25 mouse cellular contexts compared by ENCODE assay signal in the genomic region with DNA sequence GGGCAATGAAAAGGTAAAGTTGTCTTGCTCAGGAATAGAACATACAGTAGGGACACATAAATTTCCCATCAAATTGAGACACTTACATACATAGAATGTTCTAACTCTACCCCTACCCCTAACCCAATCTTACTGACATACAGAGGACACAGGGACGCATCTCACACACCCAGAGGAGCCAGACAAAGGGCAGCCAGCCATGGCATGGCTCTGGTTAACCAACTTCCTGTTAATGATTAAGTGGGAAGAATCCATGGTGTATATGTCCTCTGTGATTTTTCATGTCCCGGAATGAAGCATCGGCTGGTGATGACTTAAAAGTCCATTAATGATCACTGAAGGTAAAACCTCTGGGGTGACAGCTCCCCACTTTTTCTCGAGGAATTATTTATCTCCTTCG.
DNase-seq lines count a peak whose midpoint lies in the region; ATAC-seq and TF ChIP-seq lines count a peak whose summit lies in the region.
"Had no signal": no experiment of that assay in that cellular context is flagged by ENCODE, and none has a peak within 500 bp of the region (broad histone marks: within the 10 kb centered on the region; RNA-seq: fewer than 3 reads in every experiment).

No protein-coding gene starts in this region.

- H3K4me1 ChIP-seq in kidney, adult 2 months (ENCODE audit: control insufficient read depth, insufficient read depth, low read length) = no peaks in the 10 kb centered on the region
- H3K4me1 ChIP-seq in kidney, embryonic 15.5 days = no peaks in the 10 kb centered on the region
- no peaks in the 10 kb centered on the region for H3K4me1 ChIP-seq in kidney, embryonic 14.5 days (ENCODE audit: control insufficient read depth, insufficient read depth, low read length)
- H3K4me1 ChIP-seq in kidney, postnatal 0 days (replicated peaks; ENCODE audit: insufficient read depth, low read length) = no peaks in the 10 kb centered on the region
- H3K4me1 ChIP-seq in neural tube, embryonic 14.5 days (ENCODE audit: control insufficient read depth, insufficient read depth, low read length) = no peaks in the 10 kb centered on the region
- H3K4me1 ChIP-seq in neural tube, embryonic 15.5 days = no peaks in the 10 kb centered on the region
- H3K4me1 ChIP-seq: embryonic facial prominence, embryonic 10.5 days; embryonic facial prominence, embryonic 12.5 days; forebrain, embryonic 13.5 days had no signal

- H3K27ac ChIP-seq in kidney, adult 2 months (ENCODE audit: insufficient read depth, low read depth, low read length) = no peak overlapping the region
- no peak overlapping the region for H3K27ac ChIP-seq in kidney, embryonic 15.5 days
- H3K27ac ChIP-seq in kidney, embryonic 14.5 days (ENCODE audit: low read depth, low read length) = no peak overlapping the region
- H3K27ac ChIP-seq in kidney, postnatal 0 days = no peak overlapping the region
- H3K27ac ChIP-seq in neural tube, embryonic 14.5 days (ENCODE audit: low read depth, low read length) = no peak overlapping the region
- no peak overlapping the region for H3K27ac ChIP-seq in neural tube, embryonic 15.5 days (replicated peaks)
- H3K27ac ChIP-seq: embryonic facial prominence, embryonic 10.5 days; embryonic facial prominence, embryonic 12.5 days; forebrain, embryonic 13.5 days had no signal

- no peaks in the 10 kb centered on the region for H3K27me3 ChIP-seq in kidney, adult 2 months (replicated peaks; ENCODE audit: control insufficient read depth, insufficient read depth, low read length)
- no peaks in the 10 kb centered on the region for H3K27me3 ChIP-seq in kidney, embryonic 15.5 days
- H3K27me3 ChIP-seq in kidney, embryonic 14.5 days (ENCODE audit: control insufficient read depth, insufficient read depth, low read length) = no peaks in the 10 kb centered on the region
- H3K27me3 ChIP-seq in kidney, postnatal 0 days (ENCODE audit: insufficient read depth, low read length) = no peaks in the 10 kb centered on the region
- H3K27me3 ChIP-seq in neural tube, embryonic 14.5 days (ENCODE audit: control insufficient read depth, insufficient read depth, low read length) = no peaks in the 10 kb centered on the region
- no peaks in the 10 kb centered on the region for H3K27me3 ChIP-seq in neural tube, embryonic 15.5 days (replicated peaks)
- H3K27me3 ChIP-seq: CH12.LX; embryonic facial prominence, embryonic 12.5 days; forebrain, embryonic 13.5 days; Patski had no signal

- no peaks in the 10 kb centered on the region for H3K9me3 ChIP-seq in kidney, embryonic 15.5 days (replicated peaks)
- no peaks in the 10 kb centered on the region for H3K9me3 ChIP-seq in kidney, embryonic 14.5 days (ENCODE audit: control insufficient read depth, low read length)
- no peaks in the 10 kb centered on the region for H3K9me3 ChIP-seq in kidney, postnatal 0 days (replicated peaks; ENCODE audit: low read length)
- H3K9me3 ChIP-seq in neural tube, embryonic 14.5 days (ENCODE audit: control insufficient read depth, low read length) = no peaks in the 10 kb centered on the region
- no peaks in the 10 kb centered on the region for H3K9me3 ChIP-seq in neural tube, embryonic 15.5 days (replicated peaks)
- H3K9me3 ChIP-seq: embryonic facial prominence, embryonic 10.5 days; embryonic facial prominence, embryonic 12.5 days; forebrain, embryonic 13.5 days had no signal

- DNase-seq in kidney, adult 2 months = peak; percentile 24
- DNase-seq in kidney, adult 8-10 months = no peak
- no peak for DNase-seq in kidney, postnatal 0 days (ENCODE audit: low spot score)
- no peak for DNase-seq in kidney, postnatal 14 days
- DNase-seq: adrenal gland, adult 8-10 months; adrenal gland, postnatal 14 days; adrenal gland, postnatal 36 days; B cell, adult 2 months; cerebellum, adult 11-12 months; cerebellum, adult 2 months; cerebellum, adult 9-10 months; cerebellum, postnatal 10 days; cerebellum, postnatal 25 days had no signal

- 38% methylated on average over 5 of the region's 5 CpGs for WGBS in kidney, adult 2 months
- 73% methylated on average over 5 of the region's 5 CpGs for WGBS in kidney, embryonic 15.5 days
- 73% methylated on average over 5 of the region's 5 CpGs for WGBS in kidney, embryonic 14.5 days
- 64% methylated on average over 5 of the region's 5 CpGs for WGBS in kidney, postnatal 0 days
- 52% methylated on average over 5 of the region's 5 CpGs for WGBS in neural tube, embryonic 14.5 days
- 44% methylated on average over 5 of the region's 5 CpGs for WGBS in neural tube, embryonic 15.5 days

- H3K9ac ChIP-seq in kidney, embryonic 15.5 days = no peak overlapping the region
- H3K9ac ChIP-seq in kidney, embryonic 14.5 days (ENCODE audit: low read depth, low read length) = no peak overlapping the region
- no peak overlapping the region for H3K9ac ChIP-seq in kidney, postnatal 0 days (ENCODE audit: low read depth, low read length)
- no peak overlapping the region for H3K9ac ChIP-seq in neural tube, embryonic 14.5 days (replicated peaks; ENCODE audit: low read depth, low read length)
- H3K9ac ChIP-seq in neural tube, embryonic 15.5 days (replicated peaks) = no peak overlapping the region
- H3K9ac ChIP-seq: embryonic facial prominence, embryonic 12.5 days; forebrain, embryonic 13.5 days had no signal

- no peaks in the 10 kb centered on the region for H3K36me3 ChIP-seq in kidney, adult 2 months (ENCODE audit: control insufficient read depth, insufficient read depth, low read length)
- H3K36me3 ChIP-seq in kidney, embryonic 15.5 days = no peaks in the 10 kb centered on the region
- no peaks in the 10 kb centered on the region for H3K36me3 ChIP-seq in kidney, embryonic 14.5 days (ENCODE audit: control insufficient read depth, insufficient read depth, low read length)
- no peaks in the 10 kb centered on the region for H3K36me3 ChIP-seq in kidney, postnatal 0 days (ENCODE audit: insufficient read depth, low read length)
- H3K36me3 ChIP-seq in neural tube, embryonic 14.5 days (ENCODE audit: control insufficient read depth, insufficient read depth, low read length) = no peaks in the 10 kb centered on the region
- H3K36me3 ChIP-seq in neural tube, embryonic 15.5 days = no peaks in the 10 kb centered on the region
- H3K36me3 ChIP-seq: embryonic facial prominence, embryonic 10.5 days; embryonic facial prominence, embryonic 12.5 days; G1E had no signal

- peak; percentile 88; the same call in 1 of the 2 replicates for ATAC-seq in kidney, embryonic 15.5 days (replicated peaks; ENCODE audit: low FRiP score)
- no peak for ATAC-seq in kidney, embryonic 14.5 days (ENCODE audit: low FRiP score, low TSS enrichment)
- ATAC-seq in kidney, postnatal 0 days (replicated peaks; ENCODE audit: low FRiP score, low read depth) = peak; percentile 79
- peak; percentile 44; the same call in 1 of the 2 replicates for ATAC-seq in neural tube, embryonic 14.5 days (ENCODE audit: low read depth)
- ATAC-seq in neural tube, embryonic 15.5 days (ENCODE audit: low FRiP score) = no peak
- ATAC-seq: activated CD4-positive, CD25-positive, alpha-beta regulatory T cell, adult 4 months; CD4-positive, CD25-positive, alpha-beta regulatory T cell, adult 4 months; forebrain, embryonic 13.5 days; Patski had no signal

- no peak overlapping the region for H3K4me3 ChIP-seq in kidney, adult 2 months (ENCODE audit: insufficient read depth, low read depth, low read length)
- H3K4me3 ChIP-seq in kidney, embryonic 15.5 days (replicated peaks) = no peak overlapping the region
- no peak overlapping the region for H3K4me3 ChIP-seq in kidney, embryonic 14.5 days (ENCODE audit: low read length)
- no peak overlapping the region for H3K4me3 ChIP-seq in kidney, postnatal 0 days (replicated peaks; ENCODE audit: low read depth, low read length)
- no peak overlapping the region for H3K4me3 ChIP-seq in neural tube, embryonic 14.5 days (ENCODE audit: low read depth, low read length)
- no peak overlapping the region for H3K4me3 ChIP-seq in neural tube, embryonic 15.5 days (replicated peaks)
- H3K4me3 ChIP-seq: embryonic facial prominence, embryonic 10.5 days; embryonic facial prominence, embryonic 12.5 days; forebrain, embryonic 13.5 days had no signal

- TF ChIP-seq POLR2A in kidney, adult 2 months (IDR thresholded peaks at IDR 0.05; ENCODE audit: low read depth, low read length) = no peak

- H3K4me2 ChIP-seq in kidney, embryonic 15.5 days = no peak overlapping the region
- no peak overlapping the region for H3K4me2 ChIP-seq in kidney, embryonic 14.5 days (replicated peaks; ENCODE audit: low read depth, low read length)
- H3K4me2 ChIP-seq in kidney, postnatal 0 days (ENCODE audit: low read length) = no peak overlapping the region
- no peak overlapping the region for H3K4me2 ChIP-seq in neural tube, embryonic 14.5 days (ENCODE audit: low read depth, low read length)
- no peak overlapping the region for H3K4me2 ChIP-seq in neural tube, embryonic 15.5 days
- H3K4me2 ChIP-seq: embryonic facial prominence, embryonic 12.5 days; forebrain, embryonic 13.5 days had no signal

- TF ChIP-seq CTCF in kidney, adult 2 months (conservative IDR thresholded peaks at IDR 0.05; ENCODE audit: insufficient read depth, insufficient read length, low read depth, low read length) = no peak
- no peak for TF ChIP-seq CTCF in kidney, postnatal 0 days (IDR thresholded peaks at IDR 0.05; ENCODE audit: low read depth)

Comparison
In these comparisons a context has a peak if more than half of its experiments do, and no peak if none do; other contexts are left out.
1. ATAC-seq: peak in kidney, embryonic 15.5 days (single experiment), kidney, postnatal 0 days (single experiment) and neural tube, embryonic 14.5 days (single experiment); none in kidney, embryonic 14.5 days (single experiment) and neural tube, embryonic 15.5 days (single experiment).